Mouse (Mus musculus) 416B (cell line): ENCODE measurements around the gene Pnkd.
A peak's percentile ranks its signal among the peaks of the same experiment; 100 is the strongest.
"Not testable (repeated sequence)": the region's sequence is repeated elsewhere in the genome, so short reads cannot be mapped to it uniquely, and the experiment has no call there.

Experiments used
- DNase-seq: peaks from one replicate; pipeline ENCODE4 v3.0.0; 2011; ENCODE audit warnings: low read depth

The Pnkd gene

GRCm38 (mm10) chr1:74278988-74279387 is 5.7 kb upstream of the Pnkd start:
- no peak for DNase-seq

- no peak for DNase-seq
These were observed 4.0 kb upstream of the Pnkd start for GRCm38 (mm10) chr1:74280591-74281325.

- DNase-seq, result no peak
These were observed 3.4 kb upstream of the Pnkd start for GRCm38 (mm10) chr1:74281372-74281771.

GRCm38 (mm10) chr1:74281886-74282285 is 2.8 kb upstream of the Pnkd start:
- DNase-seq, result no peak

GRCm38 (mm10) chr1:74282896-74283625 is 1.7 kb upstream of the Pnkd start:
- no peak for DNase-seq

GRCm38 (mm10) chr1:74283686-74284463 is 855 bp upstream of the Pnkd start:
- DNase-seq, result peak; percentile 74

GRCm38 (mm10) chr1:74285212-74286010 is 681 bp downstream of the Pnkd start:
- DNase-seq, result peak; percentile 44

GRCm38 (mm10) chr1:74286869-74287607 is 2.3 kb downstream of the Pnkd start:
- DNase-seq, result not testable (repeated sequence)

GRCm38 (mm10) chr1:74288327-74288726 is 3.6 kb downstream of the Pnkd start:
- no peak for DNase-seq

- no peak for DNase-seq
These were observed 4.5 kb downstream of the Pnkd start for GRCm38 (mm10) chr1:74289248-74289647.

GRCm38 (mm10) chr1:74289740-74290139 is 5.0 kb downstream of the Pnkd start:
- no peak for DNase-seq

GRCm38 (mm10) chr1:74290141-74290540 is 5.4 kb downstream of the Pnkd start:
- no peak for DNase-seq

GRCm38 (mm10) chr1:74292331-74293020 is 7.7 kb downstream of the Pnkd start:
- no peak for DNase-seq

- DNase-seq, result no peak
These were observed 8.7 kb downstream of the Pnkd start for GRCm38 (mm10) chr1:74293306-74293960.

GRCm38 (mm10) chr1:74294090-74294643 is 9.4 kb downstream of the Pnkd start:
- no peak for DNase-seq

- DNase-seq, result no peak
These were observed 10.2 kb downstream of the Pnkd start for GRCm38 (mm10) chr1:74294733-74295455.

- peak; percentile 95 for DNase-seq
These were observed 10.9 kb downstream of the Pnkd start for GRCm38 (mm10) chr1:74295456-74296171.

- no peak for DNase-seq
These were observed 11.7 kb downstream of the Pnkd start for GRCm38 (mm10) chr1:74296477-74296876.
